Mouse (Mus musculus) erythroblast, embryonic 14.5 days (primary cell): ENCODE measurements around the gene Zfp142.

Experiments
- GATA1 ChIP-seq: IDR thresholded peaks from 2 replicates; pipeline ENCODE4 v1.6.1; 2012; ENCODE audit warnings: low read length, inconsistent platforms, mixed read lengths
- TAL1 ChIP-seq: IDR thresholded peaks from 3 replicates; pipeline ENCODE4 v1.6.1; 2012; ENCODE audit warnings: low read length, inconsistent platforms, mixed read lengths

DNA sequence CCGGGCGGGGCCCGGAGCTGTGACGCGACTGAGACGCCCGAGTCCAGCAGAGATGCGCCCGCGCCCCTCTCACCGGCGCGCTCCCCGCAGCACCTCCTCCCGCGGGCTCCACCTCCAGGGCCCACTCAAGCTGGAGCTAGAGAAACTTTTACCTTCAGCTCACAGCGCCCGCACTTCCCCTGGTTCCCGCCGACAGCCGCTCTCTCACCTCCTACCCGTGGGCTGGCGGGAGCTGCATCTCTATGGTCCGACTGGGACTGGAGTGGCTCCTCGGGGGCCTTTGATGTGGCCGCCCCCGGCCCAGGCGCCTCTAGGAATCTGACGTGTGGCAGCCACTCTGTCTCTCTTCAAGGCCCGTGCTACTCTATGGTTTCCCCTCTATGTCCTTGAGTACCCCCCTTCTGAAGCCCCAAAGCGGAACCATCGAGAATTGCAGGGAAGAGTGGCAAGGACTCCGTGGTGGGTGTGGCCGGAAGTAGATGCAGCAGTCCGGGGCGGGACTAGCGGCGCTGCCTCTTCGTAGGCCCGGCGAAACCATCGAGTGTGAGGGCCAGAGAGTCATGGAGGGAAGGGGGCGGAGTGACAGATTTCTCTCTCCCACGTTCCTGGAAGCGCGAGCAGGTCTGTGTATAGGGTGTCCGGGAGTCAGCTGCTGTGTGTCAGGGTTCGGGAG is at the start of gene Zfp142, which contains the start of gene Bcs1l:
- TF ChIP-seq GATA1 (no peak), TAL1 (no peak)
